Mouse (Mus musculus): ENCODE results near the gene Nhlh2. TPM values are rescaled to one million over a fixed set of nuclear protein-coding genes. Genes with fewer than 3 reads are reported as not detected.

Gene Nhlh2
- not detected for polyA plus RNA-seq (2017; shearing (Covaris generic))

DNA sequence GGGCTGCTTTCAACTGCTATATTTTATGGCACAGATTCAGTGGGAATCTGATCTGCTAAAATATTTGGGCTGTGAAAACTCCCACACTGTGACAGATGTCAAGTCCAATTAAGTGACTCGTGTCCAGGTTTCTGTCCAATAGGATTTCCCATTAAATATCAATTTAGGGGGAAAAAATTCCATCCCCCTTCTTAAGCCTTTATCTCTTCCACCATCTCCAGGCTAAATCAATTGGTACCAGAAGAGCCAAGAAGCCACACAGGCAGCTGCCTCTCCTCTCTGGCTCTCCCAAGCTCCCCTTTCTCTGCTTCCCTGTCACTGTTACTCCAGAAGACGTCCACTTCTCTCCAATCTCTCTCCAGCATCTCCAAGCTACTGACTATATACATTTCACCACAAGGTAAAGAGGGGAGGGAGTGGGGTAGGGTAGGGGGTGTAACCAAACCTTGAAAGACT, at the start of gene Nhlh2:
Nhlh2 (plus strand) TSS at position 151 of the 456 bp plus-strand sequence.
- ATAC-seq = no peak

GRCm38 (mm10) chr3:101961146-101961835, 48.6 kb upstream of the Nhlh2 start:
- ATAC-seq = no peak

DNA sequence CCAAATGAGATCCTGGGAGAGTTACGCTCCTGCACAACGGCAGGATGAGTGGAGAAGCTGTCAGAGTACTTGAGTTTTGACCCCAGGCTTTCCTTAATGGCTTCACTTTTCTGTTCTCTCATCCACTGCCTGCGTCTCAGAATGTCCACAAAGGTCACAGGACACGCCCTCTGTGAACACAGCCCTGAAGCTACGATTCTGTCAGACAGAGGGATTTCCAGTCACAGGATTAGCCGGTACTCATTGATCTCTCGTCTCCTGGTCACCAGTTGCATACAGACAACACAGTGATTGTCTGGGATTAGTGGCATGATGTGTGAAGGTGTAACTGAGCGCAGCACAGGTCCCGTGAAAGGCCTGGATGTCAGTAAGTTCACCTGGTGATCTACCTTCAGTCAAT, 46.4 kb upstream of the Nhlh2 start:
- no peak for ATAC-seq

- ATAC-seq = no peak
Observed at GRCm38 (mm10) chr3:101964352-101964751, 45.5 kb upstream of the Nhlh2 start.

GRCm38 (mm10) chr3:101966825-101967558, 42.9 kb upstream of the Nhlh2 start:
- no peak for ATAC-seq

DNA sequence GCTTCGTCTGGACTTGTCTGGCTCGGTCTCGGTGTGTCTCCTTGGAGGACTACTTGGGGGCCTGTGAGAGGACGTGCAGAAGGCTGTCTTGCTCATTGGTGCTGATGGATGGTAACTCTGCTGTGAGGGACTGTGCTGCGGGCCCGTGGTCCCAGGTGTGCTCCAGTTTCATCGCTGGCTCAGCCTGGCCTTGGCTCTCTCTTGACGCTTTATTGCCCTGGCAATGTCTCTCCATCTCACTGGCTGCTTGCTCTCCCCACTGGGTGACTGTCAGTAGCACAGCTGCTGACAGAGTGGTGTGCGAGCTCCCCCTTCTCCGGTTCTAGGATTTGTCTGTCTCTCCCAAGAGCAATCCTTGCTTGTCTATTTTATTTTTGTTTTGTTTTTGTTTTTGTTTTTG, 34.5 kb upstream of the Nhlh2 start:
- no peak for ATAC-seq

GRCm38 (mm10) chr3:101978299-101978994, 31.4 kb upstream of the Nhlh2 start:
- no peak for ATAC-seq

DNA sequence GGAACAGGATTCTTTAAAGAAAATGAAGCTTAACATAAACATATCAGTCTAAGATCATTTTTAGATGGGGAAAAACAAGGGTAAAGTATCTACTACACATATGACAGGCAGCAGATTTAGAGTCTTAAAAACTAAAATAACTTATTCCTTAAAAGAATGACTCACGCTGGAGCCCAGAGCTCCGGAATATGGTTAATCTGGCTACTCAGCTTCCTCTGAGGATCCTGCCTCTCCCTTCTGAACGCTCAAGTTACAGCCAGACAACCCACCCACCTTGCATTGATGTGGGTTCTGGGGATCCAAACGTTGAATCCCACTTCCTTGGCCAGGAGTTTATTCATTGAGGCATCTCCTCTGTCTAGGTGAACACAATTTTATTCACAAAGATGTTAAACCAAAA, 26.0 kb upstream of the Nhlh2 start:
- no peak for ATAC-seq

DNA sequence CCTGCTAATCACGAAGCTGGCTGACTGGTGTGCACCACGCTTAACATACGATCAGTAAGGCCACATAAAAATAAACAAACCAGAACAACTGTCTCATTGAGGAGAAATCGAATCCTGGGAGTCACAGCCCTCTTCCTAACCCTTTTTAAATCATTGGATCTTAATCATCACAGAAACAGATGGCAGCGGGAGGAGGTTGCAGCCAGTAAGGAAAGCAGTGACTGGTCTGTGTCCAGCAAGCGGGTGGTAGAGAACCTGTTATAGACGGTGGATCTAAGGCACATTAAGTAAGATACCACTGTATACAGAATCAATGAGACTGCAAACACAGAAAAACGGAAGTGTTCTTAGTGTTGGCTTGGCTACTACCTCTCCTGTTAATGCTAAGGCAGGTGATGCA, 24.2 kb upstream of the Nhlh2 start:
- no peak for ATAC-seq

DNA sequence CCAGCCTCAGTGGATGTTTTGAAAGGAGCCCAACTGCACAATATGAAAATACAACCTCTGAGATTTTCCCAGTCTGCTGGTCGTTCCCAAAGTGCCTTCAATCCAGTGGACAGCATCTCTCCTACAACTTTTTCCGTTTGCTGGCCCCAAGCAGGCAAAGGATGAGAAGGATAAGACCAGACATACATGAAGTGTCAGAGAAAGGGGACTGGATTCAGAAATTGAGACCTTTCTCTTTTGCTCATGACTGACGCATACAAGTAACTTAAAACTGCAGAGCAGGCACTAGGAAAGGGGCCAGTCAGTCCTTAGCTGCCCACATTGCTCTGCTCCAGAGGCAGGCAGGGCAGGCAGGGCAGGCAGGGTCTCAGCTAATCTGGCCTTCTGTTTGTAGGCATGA, 19.7 kb upstream of the Nhlh2 start:
- no peak for ATAC-seq

GRCm38 (mm10) chr3:101990995-101991516, 18.8 kb upstream of the Nhlh2 start:
- ATAC-seq = no peak

GRCm38 (mm10) chr3:101997851-101998250, 12.0 kb upstream of the Nhlh2 start:
- no peak for ATAC-seq

DNA sequence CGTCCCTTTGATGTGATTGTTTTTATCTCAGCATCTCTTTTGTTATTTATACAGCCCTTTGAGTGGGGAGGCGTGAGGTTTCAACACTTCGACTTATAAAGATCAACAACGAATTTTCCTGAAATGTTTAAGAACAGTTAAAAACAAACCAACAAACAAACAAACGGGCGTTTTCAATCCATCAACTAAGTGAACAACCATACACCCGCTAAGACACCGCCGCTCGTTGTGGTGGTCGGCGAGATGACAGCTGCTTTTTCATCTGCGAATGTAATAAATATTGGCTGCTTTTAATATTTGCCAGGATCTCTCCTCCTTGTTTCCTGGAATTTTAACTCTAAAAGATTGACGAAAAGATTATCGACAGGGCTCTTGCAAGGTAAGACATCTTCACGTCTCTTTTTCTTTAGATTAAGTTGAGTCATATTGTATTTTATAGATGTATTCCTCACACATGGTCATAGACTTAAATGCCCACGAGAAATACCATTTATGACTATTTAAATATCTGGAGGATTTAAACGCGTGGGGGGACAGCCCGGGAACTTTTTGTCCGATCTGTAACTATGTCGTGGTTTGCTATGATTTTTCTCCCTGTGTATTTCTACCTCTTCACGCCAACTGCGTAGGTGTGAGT, 923 bp downstream of the Nhlh2 start:
- no peak for ATAC-seq

DNA sequence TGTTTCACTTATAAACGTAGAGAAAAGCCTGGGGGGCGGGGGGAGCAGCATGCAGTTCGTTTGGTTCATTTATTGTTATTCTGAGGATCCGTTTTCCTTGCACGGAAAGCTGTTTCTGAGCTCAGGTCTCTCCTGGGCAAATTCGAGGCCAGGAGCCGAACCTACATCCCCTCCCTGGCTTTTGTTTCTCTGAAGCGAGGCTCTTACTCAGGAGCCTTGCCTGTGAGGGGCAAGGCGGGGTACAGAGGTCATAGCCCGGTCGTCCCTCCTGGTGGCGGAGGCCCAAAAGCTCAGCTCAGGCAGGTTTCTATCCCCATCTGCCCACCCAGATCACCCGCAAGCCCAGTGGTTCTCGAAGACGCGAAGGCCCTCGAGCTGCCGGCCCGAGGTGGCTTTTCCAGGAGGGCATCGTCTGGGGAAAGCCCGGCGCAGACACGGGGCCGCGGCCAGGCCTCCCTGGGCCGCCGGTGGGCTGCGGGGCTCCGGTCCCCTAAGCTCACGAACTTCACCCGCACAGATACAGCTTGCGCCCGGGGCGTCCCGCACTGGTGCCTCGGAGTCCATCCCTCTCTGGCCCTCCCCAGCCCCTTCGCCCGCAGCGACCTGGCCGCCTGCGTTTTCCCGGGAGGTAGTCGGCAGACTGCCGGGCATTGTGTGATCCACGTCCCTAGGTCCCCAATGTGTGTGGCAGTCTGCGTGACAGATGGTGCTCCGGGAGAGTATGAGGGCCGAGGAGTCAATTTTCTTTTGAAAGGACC, 1.6 kb downstream of the Nhlh2 start:
- ATAC-seq = no peak

DNA sequence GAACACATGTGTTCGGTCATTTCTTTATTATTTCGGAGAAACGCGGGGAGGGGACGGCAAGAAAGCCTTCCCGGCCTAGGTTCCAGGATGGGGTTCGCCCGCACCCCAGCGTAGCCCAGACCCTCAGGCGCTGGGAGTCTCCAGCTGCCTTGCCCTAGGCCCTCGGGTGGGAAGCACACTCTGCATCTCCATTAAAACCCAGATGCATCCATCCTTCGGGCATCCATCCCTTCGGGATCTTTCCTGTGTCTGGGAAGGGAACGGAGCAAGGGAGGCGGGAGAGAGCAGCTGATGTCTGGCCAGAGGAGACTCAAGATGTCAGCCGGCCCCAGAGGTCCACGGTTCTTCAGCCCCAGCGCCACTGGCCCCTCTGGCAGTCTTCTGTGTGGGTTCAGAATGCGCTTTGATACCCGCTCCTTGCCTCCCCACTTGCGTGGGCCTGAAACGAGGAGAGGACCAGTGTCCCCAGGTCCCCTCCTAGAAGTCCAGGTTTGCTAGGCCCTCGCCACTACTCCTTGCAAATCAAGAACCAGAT, 2.3 kb downstream of the Nhlh2 start:
- no peak for ATAC-seq

- no peak for ATAC-seq
Observed at GRCm38 (mm10) chr3:102012611-102013211, 2.8 kb downstream of the Nhlh2 start.

GRCm38 (mm10) chr3:102020604-102021003, 10.7 kb downstream of the Nhlh2 start:
- no peak for ATAC-seq

DNA sequence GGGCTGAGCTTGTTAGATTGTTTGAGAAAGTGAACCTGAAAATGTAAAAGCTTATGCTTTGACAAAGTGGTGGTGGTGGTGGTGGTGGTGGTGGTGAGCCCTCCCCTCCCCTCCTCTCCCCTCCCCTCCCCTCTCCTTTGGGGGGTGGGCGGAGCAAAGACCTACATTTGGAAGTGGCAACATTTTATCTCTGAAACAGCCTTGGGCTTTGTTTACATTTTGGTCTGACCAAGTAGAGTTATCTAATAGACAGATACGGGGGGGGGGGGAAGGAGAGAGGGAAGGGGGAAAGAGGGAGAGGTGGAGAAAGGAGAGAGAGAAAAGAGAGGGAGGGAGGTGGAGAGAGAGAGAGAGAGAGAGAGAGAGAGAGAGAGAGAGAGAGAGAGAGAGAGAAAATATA, 12.8 kb downstream of the Nhlh2 start:
- no peak for ATAC-seq

GRCm38 (mm10) chr3:102023337-102023736, 13.5 kb downstream of the Nhlh2 start:
- no peak for ATAC-seq

GRCm38 (mm10) chr3:102023829-102024228, 14.0 kb downstream of the Nhlh2 start:
- no peak for ATAC-seq

GRCm38 (mm10) chr3:102024981-102025451, 15.1 kb downstream of the Nhlh2 start:
- no peak for ATAC-seq
